Mouse (Mus musculus) stomach, embryonic 14.5 days (tissue): Measurements from ENCODE around the gene Stkld1. TPM values are rescaled to one million over a fixed set of nuclear protein-coding genes. Genes with fewer than 3 reads are reported as not detected.

ENCODE experiments used
- ATAC-seq: fragments of 200-750 bp; cut with Nextera tagmentation; 2 replicates; pipeline ENCODE4 v1.8.0; 2017; ENCODE audit warnings: low read depth, moderate TSS enrichment; ENCODE audit not compliant: insufficient number of reproducible peaks, insufficient read depth, low FRiP score
- H3K27ac ChIP-seq: fragments of 300-500 bp; sonication (generic); 2 replicates; pipeline ENCODE4 v1.5.1; 2014; ENCODE audit warnings: mild to moderate bottlenecking, low read length, moderate library complexity, mixed read lengths
- H3K27me3 ChIP-seq: fragments of 300-500 bp; sonication (generic); 2 replicates; pipeline ENCODE4 v1.6.1; 2014; ENCODE audit warnings: low read length, control low read depth, mixed read lengths; ENCODE audit not compliant: control insufficient read depth, insufficient read depth
- H3K36me3 ChIP-seq: fragments of 300-500 bp; sonication (generic); 2 replicates; pipeline ENCODE4 v1.6.1; 2014; ENCODE audit warnings: mild to moderate bottlenecking, control low read depth, low read length, moderate library complexity, mixed read lengths; ENCODE audit not compliant: control insufficient read depth, insufficient read depth
- H3K4me1 ChIP-seq: fragments of 300-500 bp; sonication (generic); 2 replicates; pipeline ENCODE4 v1.6.1; 2014; ENCODE audit warnings: low read length, control low read depth, mixed read lengths; ENCODE audit not compliant: control insufficient read depth, insufficient read depth
- H3K4me2 ChIP-seq: fragments of 300-500 bp; sonication (generic); replicated peaks from 2 replicates; pipeline ENCODE4 v1.6.1; 2014; ENCODE audit warnings: low read depth, low read length, control low read depth
- H3K4me3 ChIP-seq: fragments of 300-500 bp; sonication (generic); 2 replicates; pipeline ENCODE4 v1.5.1; 2014; ENCODE audit warnings: low read depth, low read length, control low read depth
- H3K9ac ChIP-seq: fragments of 300-500 bp; sonication (generic); replicated peaks from 2 replicates; pipeline ENCODE4 v1.6.1; 2014; ENCODE audit warnings: low read depth, mild to moderate bottlenecking, control low read depth, low read length, moderate library complexity, mixed read lengths
- H3K9me3 ChIP-seq: fragments of 300-500 bp; sonication (generic); 2 replicates; pipeline ENCODE4 v1.6.1; 2016; ENCODE audit warnings: low read depth, low read length, control low read depth; ENCODE audit not compliant: control insufficient read depth
- WGBS: fragments of 180-500 bp; shearing (Covaris S2); extraction: QIAGEN DNeasy Blood & Tissue Kit; methylation state at CpG from one replicate; pipeline ENCODE4 v1.1.7; 2014; 5-methylcytosine and 5-hydroxymethylcytosine counted together
- polyA plus RNA-seq: library from polyadenylated mRNA; unstranded; fragments of >200 nt; fragmentation: Nextera tagmentation; extraction: Ambion mirVana; gene quantifications from 2 replicates; pipeline ENCODE4 v1.2.1, GENCODE M21; 2014

Gene Stkld1
- polyA plus RNA-seq, 1 experiment from 2014 or later: 0.25 TPM

DNA sequence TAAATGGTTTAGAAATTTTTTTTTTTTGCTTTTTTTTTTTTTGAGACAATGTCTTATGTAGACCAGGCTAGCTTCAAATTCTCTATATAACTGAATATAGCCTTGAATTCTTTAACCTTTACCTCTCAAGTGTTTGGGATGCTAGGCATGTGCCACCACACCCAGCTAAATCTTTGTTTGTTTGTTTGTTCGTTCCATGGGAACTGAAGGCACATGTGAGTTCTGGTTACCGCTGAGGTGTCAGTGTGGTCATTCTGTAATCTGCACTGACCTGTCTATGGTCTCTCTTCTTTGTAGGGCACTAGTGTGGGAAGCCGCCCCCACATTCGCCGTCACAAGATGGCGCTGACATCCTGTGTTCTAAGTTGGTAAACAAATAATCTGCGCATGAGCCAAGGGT lies 64.1 kb downstream of the Stkld1 start:
- Histone ChIP-seq H3K36me3 (no peaks in the 10 kb centered on the region), H3K9ac (no peak overlapping the region), H3K4me1 (no peaks in the 10 kb centered on the region), H3K27me3 (no peaks in the 10 kb centered on the region), H3K9me3 (no peaks in the 10 kb centered on the region), H3K27ac (no peak overlapping the region), H3K4me3 (no peak overlapping the region), H3K4me2 (no peak overlapping the region)
- no peak for ATAC-seq
- 95% methylated on average over 6 of the region's 7 CpGs for WGBS

Other genes with a start within 250 kb of the Stkld1 start
- gene Abo, start 69.1 kb upstream of the Stkld1 start, polyA plus RNA-seq: not detected in 2 replicates
- 17.0 and 18.4 TPM in 2 replicates for gene Surf6, start 31.2 kb upstream of the Stkld1 start, polyA plus RNA-seq
- gene Med22, start 23.4 kb upstream of the Stkld1 start, polyA plus RNA-seq: 30.3 and 31.1 TPM in 2 replicates
- 712 and 713 TPM in 2 replicates for gene Rpl7a, start 23.3 kb upstream of the Stkld1 start, polyA plus RNA-seq
- gene Surf2, start 17.7 kb upstream of the Stkld1 start, polyA plus RNA-seq: 33.2 and 36.8 TPM in 2 replicates
- 50.4 and 52.4 TPM in 2 replicates for gene Surf1, start 17.5 kb upstream of the Stkld1 start, polyA plus RNA-seq
- gene Surf4, start 119 bp upstream of the Stkld1 start, polyA plus RNA-seq: 199 and 218 TPM in 2 replicates
- gene Rexo4, start 30.3 kb downstream of the Stkld1 start, polyA plus RNA-seq: 45.2 and 45.3 TPM in 2 replicates
- 0.07 TPM in 1 of 2 replicates, not detected in the other for gene Adamts13, start 39.4 kb downstream of the Stkld1 start, polyA plus RNA-seq
- 59.2 and 62.6 TPM in 2 replicates for gene Cacfd1, start 75.9 kb downstream of the Stkld1 start, polyA plus RNA-seq
- 0.84 and 1.7 TPM in 2 replicates for gene Slc2a6, start 94.0 kb downstream of the Stkld1 start, polyA plus RNA-seq
- gene Mymk, start 138.1 kb downstream of the Stkld1 start, polyA plus RNA-seq: not detected in 2 replicates
- gene Adamtsl2, start 145.3 kb downstream of the Stkld1 start, polyA plus RNA-seq: 2.1 and 3.2 TPM in 2 replicates
- gene Fam163b, start 208.4 kb downstream of the Stkld1 start, polyA plus RNA-seq: not detected in 2 replicates
- 0.43 and 1.1 TPM in 2 replicates for gene Dbh, start 231.2 kb downstream of the Stkld1 start, polyA plus RNA-seq